Mouse (Mus musculus) hindbrain, embryonic 10.5 days (tissue): Measurements from ENCODE around the gene Nisch. TPM values are rescaled to one million over a fixed set of nuclear protein-coding genes. Genes with fewer than 3 reads are reported as not detected.

Experiments
- DNase-seq: peaks from one replicate; pipeline ENCODE4 v3.0.0-alpha.2; 2017; ENCODE audit warnings: low spot score
- H3K27ac ChIP-seq: fragments of 300-500 bp; sonication (generic); 2 replicates; pipeline ENCODE4 v1.5.1; 2016; ENCODE audit warnings: mild to moderate bottlenecking, moderate library complexity
- H3K27me3 ChIP-seq: fragments of 300-500 bp; sonication (generic); 2 replicates; pipeline ENCODE4 v1.6.1; 2016; ENCODE audit warnings: mild to moderate bottlenecking; ENCODE audit not compliant: poor library complexity, insufficient read depth, severe bottlenecking
- H3K36me3 ChIP-seq: fragments of 300-500 bp; sonication (generic); 2 replicates; pipeline ENCODE4 v1.6.1; 2016; ENCODE audit warnings: mild to moderate bottlenecking, moderate library complexity
- H3K4me1 ChIP-seq: fragments of 300-500 bp; sonication (generic); replicated peaks from 2 replicates; pipeline ENCODE4 v1.6.1; 2016; ENCODE audit warnings: mild to moderate bottlenecking
- H3K4me3 ChIP-seq: fragments of 300-500 bp; sonication (generic); 2 replicates; pipeline ENCODE4 v1.5.1; 2016; ENCODE audit warnings: mild to moderate bottlenecking, moderate library complexity
- H3K9me3 ChIP-seq: fragments of 300-500 bp; sonication (generic); 2 replicates; pipeline ENCODE4 v1.6.1; 2016; ENCODE audit warnings: mild to moderate bottlenecking, moderate library complexity
- WGBS: fragments of 180-500 bp; shearing (Covaris S2); methylation state at CpG from one replicate; pipeline ENCODE4 v1.1.7; 2016; 5-methylcytosine and 5-hydroxymethylcytosine counted together
- polyA plus RNA-seq: library from polyadenylated mRNA; unstranded; fragments of >200 nt; fragmentation: Nextera tagmentation; extraction: Ambion mirVana; gene quantifications from 2 replicates; pipeline ENCODE4 v1.2.1, GENCODE M21; 2016

The Nisch gene
- 432 and 459 TPM in 2 replicates for polyA plus RNA-seq

DNA sequence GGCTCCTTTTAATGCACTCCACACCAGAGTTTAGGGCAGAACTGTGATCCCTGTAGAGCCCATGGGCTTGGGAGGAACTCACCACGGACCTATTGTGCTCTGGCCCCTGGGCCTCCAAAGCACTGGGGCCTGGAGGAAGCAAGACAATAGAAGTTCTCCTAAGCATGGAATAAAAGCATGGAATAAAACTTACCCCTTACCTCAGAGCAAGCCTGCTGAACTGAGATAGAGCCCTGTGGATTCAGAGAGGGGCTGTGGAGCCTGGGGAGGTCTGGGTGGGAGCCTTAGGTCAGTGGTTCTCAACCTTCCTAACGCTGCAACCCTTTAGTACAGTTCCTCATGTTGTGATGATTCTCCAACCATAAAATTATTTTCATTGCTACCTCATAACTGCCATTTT, at the start of gene Nisch:
Gene Nisch (minus strand): TSS at position 101 of the 400 bp plus-strand sequence.
- Histone ChIP-seq H3K4me1 (peaks cover 58% of the 10 kb centered on the region), H3K4me3 (peak within 1 kb of the TSS; percentile 25), H3K27me3 (peaks cover 5% of the 10 kb centered on the region; the same call in 1 of the 2 replicates), H3K36me3 (no peaks in the 10 kb centered on the region), H3K9me3 (no peaks in the 10 kb centered on the region), H3K27ac (peak within 1 kb of the TSS; percentile 60)
- DNase-seq: no peak
- WGBS: 60% methylated on average over 2 of the region's 2 CpGs

DNA sequence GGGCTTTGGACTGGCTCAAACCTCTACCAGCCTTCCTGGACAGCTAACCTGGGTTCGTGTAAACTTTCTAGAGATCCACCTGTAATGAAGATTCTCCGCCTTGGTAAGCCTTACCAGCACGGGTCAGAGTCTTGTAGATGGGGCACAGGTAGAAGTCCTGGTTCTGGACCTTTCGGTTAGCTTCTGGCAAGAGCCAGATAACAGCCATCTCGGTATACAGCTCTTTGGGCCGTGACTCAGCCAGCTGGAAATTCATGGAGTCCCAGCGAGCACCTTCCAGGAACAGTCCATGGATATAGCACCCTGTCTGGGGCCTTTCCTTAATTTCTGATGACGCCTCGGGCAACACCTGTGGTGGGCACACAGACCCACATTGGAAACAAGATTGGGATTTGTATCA, 44.2 kb upstream of the Nisch start:
- no peak for DNase-seq
- no peak overlapping the region for H3K27ac ChIP-seq
- no peaks in the 10 kb centered on the region for H3K27me3 ChIP-seq
- no peaks in the 10 kb centered on the region for H3K4me1 ChIP-seq
- WGBS: 94% methylated on average over 9 of the region's 9 CpGs
- no peak overlapping the region for H3K4me3 ChIP-seq
- H3K9me3 ChIP-seq: no peaks in the 10 kb centered on the region
- peaks cover 81% of the 10 kb centered on the region for H3K36me3 ChIP-seq

DNA sequence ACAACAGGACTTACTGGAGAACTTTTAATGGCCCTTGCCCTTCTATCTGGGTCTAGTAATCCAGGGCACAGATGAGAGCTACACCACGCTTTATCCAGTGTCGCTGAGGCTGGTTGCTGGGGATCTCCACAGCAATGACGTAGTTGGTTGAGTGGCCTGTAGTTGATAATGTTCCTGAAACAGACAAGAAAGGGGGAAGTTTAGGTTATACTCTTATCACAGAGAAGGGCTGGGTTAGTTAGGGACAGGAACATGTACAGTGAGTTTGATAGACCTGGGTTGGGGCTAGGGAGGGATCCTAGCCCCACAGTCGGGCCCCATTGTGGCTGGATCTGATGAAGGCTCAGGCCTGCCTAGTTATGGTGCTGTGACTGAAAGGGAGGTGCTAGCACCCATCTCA, 43.6 kb upstream of the Nisch start:
- H3K36me3 ChIP-seq: peaks cover 86% of the 10 kb centered on the region
- 95% methylated on average over 4 of the region's 4 CpGs for WGBS
- no peak for DNase-seq

DNA sequence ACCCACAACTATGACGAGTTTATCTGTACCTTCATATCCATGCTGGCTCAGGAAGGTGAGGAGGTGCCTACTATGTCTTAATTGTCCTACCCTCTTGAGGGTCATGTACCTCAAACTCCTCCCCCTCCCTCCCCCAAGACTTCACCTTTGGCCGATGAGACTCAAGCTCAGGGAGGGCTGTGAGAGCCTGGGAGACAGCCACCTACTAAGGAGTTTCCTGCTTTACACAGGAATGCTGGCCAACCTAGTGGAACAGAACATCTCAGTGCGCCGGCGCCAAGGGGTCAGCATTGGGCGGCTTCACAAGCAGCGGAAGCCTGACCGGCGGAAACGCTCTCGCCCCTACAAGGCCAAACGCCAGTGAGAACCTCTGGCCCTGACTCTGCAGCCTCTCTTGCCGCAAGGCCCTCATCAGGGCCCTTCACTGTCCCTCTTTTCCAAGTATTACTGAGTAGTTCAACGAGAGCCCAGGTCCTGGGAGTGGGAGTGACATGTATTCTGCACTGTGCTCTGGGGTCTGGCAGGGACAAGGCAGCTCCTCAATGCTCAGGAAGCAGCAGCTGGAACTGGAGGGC, 41.8 kb upstream of the Nisch start:
- Histone ChIP-seq H3K9me3 (no peaks in the 10 kb centered on the region), H3K4me3 (no peak overlapping the region), H3K4me1 (no peaks in the 10 kb centered on the region), H3K27ac (no peak overlapping the region), H3K27me3 (no peaks in the 10 kb centered on the region), H3K36me3 (peaks cover 100% of the 10 kb centered on the region)
- 94% methylated on average over 14 of the region's 14 CpGs for WGBS
- DNase-seq: no peak

More for the DNA sequence above, 43.6 kb upstream of the Nisch start:
- Histone ChIP-seq H3K27me3 (no peaks in the 10 kb centered on the region), H3K4me3 (no peak overlapping the region), H3K27ac (no peak overlapping the region), H3K4me1 (no peaks in the 10 kb centered on the region), H3K9me3 (no peaks in the 10 kb centered on the region)

DNA sequence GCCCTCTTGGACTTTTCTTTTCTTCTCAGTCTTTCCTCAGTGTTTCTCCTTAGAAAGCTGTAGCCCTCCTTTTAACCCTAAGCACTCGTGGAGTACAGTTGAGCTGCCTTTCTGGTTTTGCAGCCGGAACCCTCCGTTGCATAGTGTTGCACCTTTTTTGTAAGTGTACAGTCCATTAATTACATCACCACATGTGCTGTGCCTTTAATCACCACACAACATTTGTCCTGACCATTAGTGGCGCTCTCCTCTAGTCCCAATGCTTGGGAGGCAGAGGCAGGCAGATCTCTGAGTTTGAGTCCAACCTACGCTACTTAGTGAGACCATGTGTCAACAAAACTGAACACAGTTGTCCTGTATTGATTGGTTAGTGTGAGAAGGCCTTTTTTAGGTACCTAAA, 35.3 kb upstream of the Nisch start:
- Histone ChIP-seq H3K4me1 (peaks cover 19% of the 10 kb centered on the region), H3K9me3 (no peaks in the 10 kb centered on the region), H3K27me3 (no peaks in the 10 kb centered on the region), H3K4me3 (peak overlapping the region; percentile 78), H3K36me3 (peaks cover 46% of the 10 kb centered on the region), H3K27ac (peak overlapping the region; percentile 97)
- 86% methylated on average over 5 of the region's 5 CpGs for WGBS
- DNase-seq: no peak

DNA sequence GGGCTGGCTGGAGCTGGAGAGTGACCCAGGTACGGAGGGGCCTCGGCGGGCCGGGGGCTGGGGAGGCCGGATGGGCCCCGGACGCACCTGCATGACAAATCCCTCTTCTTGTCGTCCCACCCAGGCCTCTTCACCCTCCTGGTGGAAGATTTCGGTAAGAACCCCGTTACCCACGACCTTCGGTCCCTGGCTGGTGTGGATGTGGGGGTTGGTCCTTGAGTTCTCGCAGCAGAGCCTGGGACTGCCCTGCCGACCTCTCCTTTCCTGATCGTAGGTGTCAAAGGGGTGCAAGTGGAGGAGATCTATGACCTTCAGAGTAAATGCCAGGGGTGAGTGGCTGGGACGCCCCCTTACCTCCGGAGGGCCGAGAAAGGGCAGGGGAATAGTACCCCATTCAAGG, 34.9 kb upstream of the Nisch start:
- Histone ChIP-seq H3K9me3 (no peaks in the 10 kb centered on the region), H3K4me3 (peak overlapping the region; percentile 78), H3K36me3 (peaks cover 41% of the 10 kb centered on the region), H3K27ac (peak overlapping the region; percentile 97), H3K4me1 (peaks cover 19% of the 10 kb centered on the region), H3K27me3 (no peaks in the 10 kb centered on the region)
- WGBS: under 1% methylated on average over 18 of the region's 18 CpGs
- no peak for DNase-seq

DNA sequence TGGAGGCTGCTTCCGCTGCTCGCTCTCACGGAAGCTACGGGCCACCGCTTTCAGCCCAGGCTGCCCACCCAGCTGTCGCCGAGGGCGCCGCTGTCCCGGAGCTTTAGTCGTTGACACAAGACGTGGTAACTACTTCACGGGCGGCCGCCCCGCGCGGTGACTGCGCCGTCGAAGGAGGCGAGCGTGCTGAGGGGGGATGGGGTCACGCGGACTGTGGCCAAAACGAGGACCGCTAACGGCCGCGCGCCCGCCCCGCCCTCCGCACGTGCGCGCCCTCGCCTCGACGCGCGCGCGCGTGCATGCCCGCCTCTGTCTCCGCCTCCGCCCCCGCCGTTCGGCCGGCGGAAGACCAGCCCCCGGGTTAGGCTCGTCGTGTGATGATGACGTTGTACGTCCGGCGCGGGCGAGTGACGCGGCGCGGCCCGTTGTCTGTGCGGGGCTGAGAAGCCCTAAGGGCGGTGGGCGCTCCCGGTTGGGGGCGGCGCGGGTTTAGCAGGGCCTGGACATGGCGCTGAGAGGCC, 34.4 kb upstream of the Nisch start, which contains the start of the genes Phf7 and Bap1:
Gene Phf7 (minus strand): TSS at position 234 of the 521 bp plus-strand sequence.
Gene Bap1 (plus strand): TSS at position 367 of the 521 bp plus-strand sequence.
- Histone ChIP-seq H3K4me3 (peak within 1 kb of the TSS; percentile 78), H3K27me3 (no peaks in the 10 kb centered on the region), H3K27ac (peak within 1 kb of the TSS; percentile 97), H3K4me1 (peaks cover 19% of the 10 kb centered on the region), H3K9me3 (no peaks in the 10 kb centered on the region), H3K36me3 (peaks cover 37% of the 10 kb centered on the region)
- WGBS: under 1% methylated on average over 75 of the region's 75 CpGs
- DNase-seq: peak; percentile 97

DNA sequence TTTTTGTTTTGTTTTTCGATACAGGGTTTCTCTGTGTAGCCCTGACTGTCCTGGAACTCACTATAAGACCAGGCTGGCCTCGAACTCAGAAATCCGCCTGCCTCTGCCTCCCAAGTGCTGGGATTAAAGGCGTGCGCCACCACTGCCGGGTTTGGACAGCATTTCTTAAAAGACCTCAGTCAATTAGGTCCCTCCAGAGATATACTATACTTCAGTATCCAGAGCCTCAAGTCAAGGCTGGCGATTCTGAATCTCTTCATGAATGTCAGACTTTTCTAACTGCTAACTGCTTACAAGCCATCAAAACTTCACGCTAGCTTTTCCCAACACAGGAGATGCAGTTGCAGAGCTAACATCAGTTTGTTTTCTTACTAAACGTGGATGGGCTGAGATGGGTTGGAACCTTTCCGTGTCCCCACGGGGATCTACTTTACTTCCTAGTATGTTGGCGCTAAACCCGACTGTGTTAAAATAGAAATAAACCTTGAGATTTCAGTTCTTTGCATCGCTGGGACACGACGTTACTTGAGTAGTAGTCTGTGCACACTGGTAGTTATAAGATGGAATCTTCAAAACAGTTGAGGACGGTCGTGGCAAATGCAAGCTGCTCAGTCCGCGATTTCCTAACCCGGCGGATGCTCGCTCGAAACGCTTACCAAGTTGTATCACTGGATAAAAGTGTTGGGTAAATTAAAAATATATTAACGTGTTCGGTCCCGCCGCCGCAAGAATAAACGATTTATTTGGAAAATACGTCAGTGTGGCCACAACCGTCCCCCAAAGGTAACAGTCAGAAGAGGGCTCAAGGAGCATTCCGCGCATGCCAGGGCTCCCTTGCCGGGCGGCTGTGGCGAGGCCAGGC, 33.7 kb upstream of the Nisch start:
- 23% methylated on average over 38 of the region's 38 CpGs for WGBS

DNA sequence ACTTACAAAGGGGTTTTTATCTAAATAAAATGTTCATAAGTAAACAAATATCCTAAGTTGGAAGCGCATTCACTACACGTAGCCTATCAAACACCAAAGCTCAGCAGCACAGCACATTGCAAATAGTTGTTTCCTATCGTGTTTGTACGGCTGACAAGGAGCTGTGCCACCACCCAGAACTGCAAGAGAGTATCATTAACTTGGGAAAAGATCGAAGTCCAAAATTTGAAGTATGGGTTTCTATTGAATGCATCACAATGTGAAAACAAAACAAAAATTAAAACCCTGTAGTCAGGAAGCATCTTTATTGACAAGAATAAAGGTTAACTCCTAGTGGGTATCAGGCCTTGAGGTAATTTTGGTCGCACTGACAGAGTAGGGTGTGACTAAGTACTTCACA, 31.6 kb upstream of the Nisch start:
- H3K4me1 ChIP-seq: peaks cover 19% of the 10 kb centered on the region
- 90% methylated on average over 6 of the region's 6 CpGs for WGBS
- H3K27ac ChIP-seq: no peak overlapping the region
- no peaks in the 10 kb centered on the region for H3K9me3 ChIP-seq
- peaks cover 9% of the 10 kb centered on the region for H3K36me3 ChIP-seq
- DNase-seq: no peak
- H3K27me3 ChIP-seq: no peaks in the 10 kb centered on the region
- H3K4me3 ChIP-seq: no peak overlapping the region

More for the DNA sequence above, 33.7 kb upstream of the Nisch start:
- DNase-seq: no peak
- peak overlapping the region; percentile 97 for H3K27ac ChIP-seq
- H3K36me3 ChIP-seq: peaks cover 30% of the 10 kb centered on the region
- H3K4me1 ChIP-seq: peaks cover 19% of the 10 kb centered on the region
- no peaks in the 10 kb centered on the region for H3K9me3 ChIP-seq
- H3K27me3 ChIP-seq: no peaks in the 10 kb centered on the region
- H3K4me3 ChIP-seq: peak overlapping the region; percentile 78

DNA sequence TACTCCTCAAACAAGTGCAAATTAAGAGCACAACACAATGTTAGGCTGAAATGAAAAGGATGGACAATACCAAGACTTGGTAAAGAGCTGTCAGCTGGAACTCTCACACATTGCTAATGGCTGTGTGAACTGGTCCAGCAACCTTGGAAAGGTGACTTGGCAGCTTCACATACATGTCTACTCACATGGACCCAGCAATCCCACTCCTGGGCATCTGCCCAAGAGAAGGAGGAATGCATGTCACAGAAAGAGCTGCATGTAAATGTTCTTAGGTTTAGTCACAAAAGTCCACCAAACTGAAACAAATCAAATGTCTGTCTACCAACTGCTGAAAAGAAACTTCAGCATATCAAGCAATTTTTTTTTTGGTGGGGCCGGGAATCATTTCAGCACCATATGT, 29.2 kb upstream of the Nisch start:
- WGBS: 90% methylated on average over 1 of the region's 1 CpGs
- no peaks in the 10 kb centered on the region for H3K9me3 ChIP-seq
- DNase-seq: no peak
- H3K27me3 ChIP-seq: no peaks in the 10 kb centered on the region
- no peaks in the 10 kb centered on the region for H3K36me3 ChIP-seq
- H3K4me1 ChIP-seq: peaks cover 8% of the 10 kb centered on the region
- no peak overlapping the region for H3K4me3 ChIP-seq
- H3K27ac ChIP-seq: no peak overlapping the region

DNA sequence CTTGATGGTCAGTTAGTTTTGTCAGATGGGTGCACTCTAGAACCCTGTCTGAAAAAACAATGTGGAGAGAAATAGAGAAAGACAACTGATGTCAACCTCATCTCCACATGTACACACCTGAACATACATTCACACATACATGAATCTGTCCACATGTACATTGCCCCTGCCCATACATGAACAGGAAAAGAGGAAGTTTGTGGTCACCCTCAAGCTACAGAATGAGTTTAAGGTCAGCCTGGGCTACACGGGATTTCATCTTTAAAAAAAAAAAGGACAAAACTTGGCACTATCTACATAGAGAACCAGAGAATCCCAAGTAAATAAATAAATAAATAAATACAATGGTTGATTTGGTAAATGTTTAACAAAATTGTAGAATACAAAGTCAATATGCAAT, 28.0 kb upstream of the Nisch start:
- DNase-seq: no peak
- 85% methylated on average over 1 of the region's 1 CpGs for WGBS
- H3K27ac ChIP-seq: no peak overlapping the region

DNA sequence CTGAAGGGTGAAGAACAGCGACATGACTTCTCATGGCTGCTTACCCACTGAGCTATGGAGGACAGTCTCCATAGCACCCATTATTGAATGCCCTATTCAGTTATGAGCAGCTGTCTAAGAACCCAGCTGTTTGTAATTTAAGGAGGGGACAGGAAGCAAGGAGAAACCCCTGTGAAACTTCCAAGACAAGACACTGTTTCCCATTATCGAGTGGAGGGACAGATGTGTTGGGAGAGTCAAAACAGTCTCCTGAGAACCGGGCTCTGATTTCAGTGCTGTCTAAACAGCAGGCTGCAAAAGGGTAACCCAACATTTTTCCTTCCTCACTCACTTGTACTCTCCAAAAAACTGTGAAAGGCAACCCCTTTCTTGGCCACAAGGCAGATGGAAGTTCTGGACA, 23.8 kb upstream of the Nisch start:
- H3K27ac ChIP-seq: no peak overlapping the region
- no peaks in the 10 kb centered on the region for H3K4me1 ChIP-seq
- no peaks in the 10 kb centered on the region for H3K9me3 ChIP-seq
- DNase-seq: no peak
- no peak overlapping the region for H3K4me3 ChIP-seq
- peaks cover 6% of the 10 kb centered on the region; the same call in 1 of the 2 replicates for H3K36me3 ChIP-seq
- H3K27me3 ChIP-seq: no peaks in the 10 kb centered on the region
- WGBS: 75% methylated on average over 3 of the region's 3 CpGs

More for the DNA sequence above, 28.0 kb upstream of the Nisch start:
- Histone ChIP-seq H3K36me3 (no peaks in the 10 kb centered on the region), H3K27me3 (no peaks in the 10 kb centered on the region), H3K4me1 (no peaks in the 10 kb centered on the region), H3K9me3 (no peaks in the 10 kb centered on the region), H3K4me3 (no peak overlapping the region)
